Mouse (Mus musculus): Measurements from ENCODE around the gene Rtl9.

The Rtl9 gene

DNA sequence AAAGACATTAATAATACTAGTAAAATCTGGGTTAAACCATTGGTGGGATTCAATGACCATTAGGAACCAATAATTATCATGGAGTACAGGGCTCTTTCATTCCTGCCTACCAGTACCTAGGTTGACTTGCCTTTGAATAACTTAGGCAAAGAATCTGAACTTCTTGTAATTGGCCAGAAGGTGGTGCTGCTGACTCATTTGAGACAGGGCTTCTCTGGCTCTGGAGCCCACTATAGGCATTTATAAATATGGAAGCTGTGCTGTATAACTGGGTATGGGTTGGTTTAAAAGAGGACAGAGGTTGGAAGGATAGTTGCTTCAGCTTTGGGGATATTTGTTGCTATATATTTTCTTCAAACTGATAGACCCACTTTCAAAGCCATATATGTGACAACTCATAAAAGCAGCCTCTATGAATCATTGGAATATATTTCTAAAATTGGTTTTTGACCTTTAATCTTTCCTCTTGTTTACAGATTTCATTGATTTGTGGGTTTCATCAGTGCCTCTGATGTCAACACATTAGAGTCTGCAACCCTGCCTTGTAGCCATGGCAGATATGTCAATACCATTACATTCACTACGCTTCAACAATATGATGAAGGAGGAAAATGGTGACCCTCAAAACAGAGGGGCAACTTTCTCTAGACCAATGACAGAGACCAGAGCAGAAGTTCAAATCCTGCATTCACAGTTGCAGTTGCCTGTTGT, at the start of gene Rtl9:
TSS of gene Rtl9 (plus strand) at position 551 of the 711 bp plus-strand sequence.
- peak in 1 of 2 experiments; percentile 22 for DNase-seq (ENCODE audit: low spot score in 2 of 2)

DNA sequence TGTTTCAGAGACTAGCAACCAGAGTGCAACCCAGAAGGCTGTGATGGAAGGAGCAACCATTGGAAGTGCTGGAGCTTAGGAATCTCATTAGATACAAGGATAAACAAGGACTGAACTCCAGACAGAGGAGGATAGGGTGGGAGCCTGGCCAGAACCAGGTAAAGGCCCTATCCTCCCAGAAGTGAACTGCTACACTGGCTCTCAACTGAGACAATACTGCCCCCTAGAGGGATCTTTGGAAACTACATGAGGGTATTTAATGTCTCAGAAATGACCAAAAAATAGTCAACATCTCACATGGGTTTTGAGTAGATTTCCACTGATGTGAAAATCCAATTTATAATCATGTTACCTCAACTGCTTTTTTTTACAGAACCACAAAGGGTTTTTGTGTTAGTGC, 47.9 kb upstream of the Rtl9 start:
- DNase-seq (ENCODE audit: low spot score in 2 of 2) = peak in 1 of 2 experiments; percentile 21

DNA sequence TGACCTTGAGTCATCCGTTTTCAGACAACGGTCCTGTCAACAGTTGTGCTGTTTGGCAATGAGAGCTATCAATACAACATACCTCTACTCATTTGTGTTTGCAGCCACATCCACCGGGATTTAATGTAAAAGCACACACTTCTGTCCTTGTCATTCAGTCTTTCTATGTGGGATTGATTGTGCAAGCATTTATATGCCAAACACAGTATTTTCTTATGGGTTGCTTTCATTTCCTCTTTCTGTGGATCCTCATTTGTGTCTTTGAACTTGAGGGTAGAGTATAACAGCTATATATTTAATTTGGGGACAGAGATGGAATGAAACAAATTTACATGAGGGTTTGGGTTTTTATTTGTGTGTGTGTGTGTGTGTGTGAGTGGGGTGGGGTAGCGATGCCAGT, 47.5 kb upstream of the Rtl9 start:
- DNase-seq (ENCODE audit: low spot score in 2 of 2) = no peak

GRCm38 (mm10) chrX:143058829-143059228, 40.6 kb upstream of the Rtl9 start:
- DNase-seq (ENCODE audit: low spot score in 2 of 2) = peak; percentile 71 to 76

DNA sequence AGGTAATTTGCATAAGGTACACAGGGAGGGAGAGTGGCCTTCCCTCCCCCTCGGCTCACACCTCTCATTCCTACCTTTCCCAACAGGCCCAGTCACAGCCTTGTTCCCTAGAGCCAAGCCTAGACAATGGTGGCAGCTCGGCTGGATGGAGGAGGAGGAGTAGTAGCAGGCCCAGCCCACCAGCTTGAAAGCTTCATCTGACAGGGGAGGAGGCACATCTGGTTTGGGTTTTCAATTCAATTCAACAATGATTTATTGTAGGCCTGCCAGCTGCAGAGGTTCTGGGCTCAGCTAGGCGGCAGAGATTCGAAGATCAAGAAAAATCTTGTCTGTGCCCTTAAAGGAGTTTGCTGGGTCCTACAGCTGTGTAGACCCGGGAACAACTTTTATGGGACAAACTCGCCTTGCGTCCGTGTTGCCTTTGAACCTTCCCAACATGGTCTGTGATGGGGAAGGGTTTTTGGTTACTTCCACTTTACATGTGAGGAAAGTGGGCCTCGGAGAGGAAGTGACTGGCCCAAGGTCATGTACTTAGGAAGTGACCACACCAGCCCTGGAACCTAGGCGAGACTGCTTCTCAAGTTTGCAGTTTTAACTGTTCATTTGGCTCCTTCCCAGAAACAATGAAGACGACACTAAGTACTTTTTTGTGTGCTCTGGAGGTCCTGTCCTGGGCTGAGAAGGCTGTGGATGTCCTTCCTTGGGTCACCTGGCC, 36.6 kb upstream of the Rtl9 start:
- no peak for DNase-seq (ENCODE audit: low spot score in 2 of 2)

DNA sequence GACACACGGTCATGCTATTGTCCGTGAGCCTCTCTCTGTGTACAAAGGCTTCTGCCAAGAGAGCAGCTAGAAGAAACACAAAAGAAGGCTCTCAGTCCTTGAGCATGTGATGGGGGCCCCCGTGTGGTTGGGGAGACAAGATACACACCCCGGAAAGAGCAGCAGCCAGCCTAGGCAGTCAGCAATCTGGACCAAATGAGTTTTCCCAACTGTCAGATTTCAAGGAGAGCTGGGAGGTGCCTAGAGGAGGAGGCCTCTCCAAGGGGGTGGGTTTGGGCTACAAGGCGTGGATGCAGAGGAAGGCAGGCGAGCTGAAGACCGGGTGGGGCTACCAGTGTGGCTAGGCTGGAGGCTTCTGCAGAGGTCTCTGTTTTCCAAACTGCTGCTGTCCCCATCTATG, 35.6 kb upstream of the Rtl9 start:
- no peak for DNase-seq (ENCODE audit: low spot score in 2 of 2)

GRCm38 (mm10) chrX:143064288-143064687, 35.1 kb upstream of the Rtl9 start:
- DNase-seq (ENCODE audit: low spot score in 2 of 2) = no peak

DNA sequence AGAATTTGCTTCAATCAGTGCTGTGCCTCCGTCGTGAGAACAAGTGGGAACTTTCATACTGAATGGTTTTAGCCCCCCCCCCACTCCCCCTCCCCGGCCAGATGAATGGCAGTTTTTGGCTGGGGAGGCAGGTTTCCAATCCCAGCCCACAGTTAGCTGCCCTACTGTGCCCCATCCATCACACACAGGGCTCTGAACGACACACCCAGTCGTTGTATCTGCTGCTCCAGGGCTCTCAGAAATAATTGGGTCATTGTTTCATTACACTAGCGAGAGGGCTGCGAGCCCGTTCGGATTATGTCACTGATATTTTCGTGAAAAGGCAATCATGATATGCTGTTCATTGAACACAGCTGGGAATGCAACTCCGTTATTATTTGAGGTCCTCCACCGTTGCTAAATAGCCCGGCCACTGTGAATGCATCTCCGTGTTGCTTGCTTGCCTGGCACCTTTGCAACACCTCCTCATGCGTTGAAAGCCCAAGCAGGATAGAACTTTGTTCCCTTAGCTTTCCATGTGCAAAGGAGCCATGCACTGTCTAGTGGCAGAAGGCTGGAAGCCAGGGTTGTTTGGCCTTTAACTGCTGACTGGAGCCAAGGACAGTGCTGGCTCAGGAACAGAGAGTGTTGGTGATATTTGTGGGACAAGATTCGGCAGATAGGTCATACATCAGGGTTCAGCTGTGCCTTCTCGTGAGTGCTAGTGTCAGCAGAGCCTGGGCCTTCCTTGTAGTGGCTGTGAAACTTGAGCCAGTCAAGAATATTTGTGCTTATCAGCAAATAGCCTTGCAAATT, 32.9 kb upstream of the Rtl9 start:
- no peak for DNase-seq (ENCODE audit: low spot score in 2 of 2)

GRCm38 (mm10) chrX:143067115-143067514, 32.3 kb upstream of the Rtl9 start:
- DNase-seq (ENCODE audit: low spot score in 2 of 2) = no peak

GRCm38 (mm10) chrX:143067576-143067975, 31.8 kb upstream of the Rtl9 start:
- DNase-seq (ENCODE audit: low spot score in 2 of 2) = no peak

DNA sequence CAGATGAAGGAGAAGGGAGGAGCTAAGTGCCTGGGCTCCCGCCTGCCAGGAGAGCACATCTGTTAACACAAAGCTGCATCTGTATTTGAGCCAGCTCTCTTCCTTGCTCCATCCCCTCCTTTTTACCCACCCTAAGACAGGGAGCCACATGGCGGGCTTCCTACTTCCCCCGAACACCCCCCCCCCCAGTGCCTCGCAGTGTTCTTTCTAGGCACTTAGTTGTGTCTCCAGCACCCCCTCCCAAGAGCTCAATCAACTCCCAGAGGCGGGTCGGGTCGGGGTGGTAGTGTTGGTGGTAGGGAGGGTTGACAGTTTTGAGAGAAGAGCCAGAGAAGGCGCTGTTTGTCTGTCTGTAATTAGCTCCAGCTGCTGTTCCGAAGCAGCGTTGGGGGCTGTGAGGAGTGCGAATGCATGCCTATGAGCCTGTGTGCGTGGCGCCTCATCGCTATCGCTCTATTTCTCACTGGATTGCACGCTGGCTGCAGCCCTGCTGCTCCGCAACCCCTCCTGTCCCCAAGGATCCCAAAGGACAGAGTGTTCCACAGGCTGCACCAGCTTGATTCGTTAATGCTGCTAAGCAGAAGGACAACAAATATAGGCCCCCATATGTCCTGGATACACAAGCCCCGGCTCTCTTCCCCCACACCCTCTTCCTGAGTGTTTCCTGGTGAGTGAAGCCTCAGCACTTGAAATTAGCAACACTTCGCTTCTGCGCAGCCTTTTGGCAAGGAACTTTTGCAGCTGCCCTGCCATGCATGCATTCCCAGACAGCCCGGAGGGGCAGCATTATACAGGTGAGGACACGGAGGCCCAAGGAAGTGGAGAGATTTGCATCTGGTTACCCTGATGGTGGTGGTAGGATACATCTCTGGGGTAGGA, 18.7 kb upstream of the Rtl9 start:
- DNase-seq (ENCODE audit: low spot score in 2 of 2) = no peak

DNA sequence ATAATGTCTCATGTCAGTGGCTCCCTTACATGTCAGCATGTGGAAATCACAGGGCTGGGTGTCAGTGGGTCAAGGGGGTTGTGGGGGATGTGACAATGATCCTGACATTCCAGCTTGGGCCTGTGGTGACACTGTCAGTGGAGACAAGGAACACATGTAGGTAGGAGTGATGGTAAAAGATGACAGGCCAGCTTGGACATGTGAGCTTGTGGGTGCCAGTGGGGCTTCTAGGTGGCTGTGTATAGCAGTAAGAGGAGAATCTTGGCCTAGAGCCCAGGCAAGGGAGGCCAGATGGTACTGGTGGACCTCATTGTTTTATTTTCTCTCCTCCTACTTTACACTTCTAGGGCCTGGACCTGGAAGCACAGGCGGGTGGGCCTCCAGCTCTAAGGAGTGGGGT, 16.7 kb upstream of the Rtl9 start:
- peak in 1 of 2 experiments; percentile 16 for DNase-seq (ENCODE audit: low spot score in 2 of 2)

DNA sequence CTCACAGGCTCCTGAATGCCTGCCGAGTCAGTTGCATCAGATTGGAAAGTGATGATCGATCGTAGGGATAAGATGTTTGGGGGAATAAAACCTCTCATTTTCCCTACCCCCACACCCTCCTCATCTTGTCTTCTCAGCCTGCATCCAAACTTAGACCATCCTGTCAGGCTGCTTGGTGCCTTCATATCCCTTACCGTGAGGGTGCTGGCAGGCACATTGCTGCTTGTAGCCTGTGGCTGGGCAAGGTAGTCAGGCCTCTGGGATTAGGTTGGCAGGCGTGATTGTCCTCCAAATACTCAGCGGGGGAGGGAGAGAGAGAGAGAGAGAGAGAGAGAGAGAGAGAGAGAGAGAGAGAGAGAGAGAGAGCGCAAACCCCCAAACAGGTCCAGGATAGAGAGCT, 11.2 kb upstream of the Rtl9 start:
- no peak for DNase-seq (ENCODE audit: low spot score in 2 of 2)

DNA sequence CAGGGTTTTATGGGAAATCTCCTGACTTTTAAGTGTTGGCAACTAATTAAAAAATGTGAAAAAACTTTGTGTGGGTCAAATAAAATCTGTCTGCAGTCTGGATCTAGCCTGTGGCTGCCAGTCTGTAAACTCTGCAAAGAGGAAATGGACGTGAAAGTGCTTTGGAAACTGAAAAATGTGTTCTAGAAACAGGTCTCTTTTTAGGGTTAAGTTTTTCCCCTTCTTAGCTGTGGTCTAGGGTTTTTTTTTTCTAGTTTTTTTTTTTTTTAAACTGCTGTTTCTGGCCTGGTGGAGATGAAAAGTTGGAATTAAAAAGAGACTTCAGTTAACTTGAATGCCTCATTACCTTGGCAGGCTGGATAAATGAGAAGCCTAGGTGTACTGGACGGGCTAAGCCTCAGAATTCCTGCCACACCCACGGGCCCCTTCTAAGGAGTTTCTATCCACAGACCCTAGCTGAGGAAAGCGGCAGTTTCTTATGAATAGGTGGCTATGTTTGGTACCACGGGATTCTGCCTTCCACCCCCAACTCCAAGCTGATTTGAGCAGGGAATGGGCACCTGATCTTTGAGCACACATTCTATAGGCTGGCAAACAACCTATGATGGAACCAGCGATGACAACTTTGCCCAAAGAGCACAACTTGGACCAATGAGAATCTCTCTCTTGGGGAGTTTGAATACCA, 8.3 kb upstream of the Rtl9 start:
- no peak for DNase-seq (ENCODE audit: low spot score in 2 of 2)

DNA sequence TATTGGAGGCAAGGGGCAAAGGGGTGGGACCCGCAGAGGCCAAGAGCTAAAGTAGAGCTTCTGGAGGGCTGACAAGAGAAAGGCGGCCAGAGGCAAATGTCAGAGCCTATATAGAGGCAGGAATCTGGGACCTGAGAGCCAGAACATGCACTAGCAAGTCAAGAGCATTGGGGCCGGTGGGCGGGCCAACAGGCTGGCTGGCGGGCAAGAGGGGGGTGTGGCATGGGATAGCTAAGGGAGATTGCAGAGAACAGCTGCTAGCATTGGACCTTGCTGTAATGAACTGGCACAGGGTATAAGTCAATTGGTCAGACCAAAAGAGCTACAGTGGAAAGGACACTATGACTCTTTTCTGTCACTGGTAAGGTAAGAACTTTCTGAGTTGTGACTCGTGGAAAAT, 1.8 kb upstream of the Rtl9 start:
- DNase-seq (ENCODE audit: low spot score in 2 of 2) = no peak

- no peak for DNase-seq (ENCODE audit: low spot score in 2 of 2)
These were observed 3.8 kb downstream of the Rtl9 start for GRCm38 (mm10) chrX:143103146-143103545.

- DNase-seq (ENCODE audit: low spot score in 2 of 2) = no peak
These were observed 6.5 kb downstream of the Rtl9 start for GRCm38 (mm10) chrX:143105866-143106265.

GRCm38 (mm10) chrX:143112546-143112945, 13.2 kb downstream of the Rtl9 start:
- no peak for DNase-seq (ENCODE audit: low spot score in 2 of 2)
